Mouse (Mus musculus) liver, adult 2 months (tissue): ENCODE results near the gene Zfp280d.

Experiments used
- CTCF ChIP-seq: fragments of 200-500 bp; IDR thresholded peaks from 2 replicates; pipeline ENCODE4 v1.5.1; 2011; ENCODE audit warnings: low read depth, low read length, control low read depth
- POLR2A ChIP-seq: fragments of 200-500 bp; IDR thresholded peaks from 2 replicates; pipeline ENCODE4 v1.6.1; 2011; ENCODE audit warnings: low read length, control low read depth; ENCODE audit not compliant: insufficient read depth; ENCODE audit errors: extremely low read depth

DNA sequence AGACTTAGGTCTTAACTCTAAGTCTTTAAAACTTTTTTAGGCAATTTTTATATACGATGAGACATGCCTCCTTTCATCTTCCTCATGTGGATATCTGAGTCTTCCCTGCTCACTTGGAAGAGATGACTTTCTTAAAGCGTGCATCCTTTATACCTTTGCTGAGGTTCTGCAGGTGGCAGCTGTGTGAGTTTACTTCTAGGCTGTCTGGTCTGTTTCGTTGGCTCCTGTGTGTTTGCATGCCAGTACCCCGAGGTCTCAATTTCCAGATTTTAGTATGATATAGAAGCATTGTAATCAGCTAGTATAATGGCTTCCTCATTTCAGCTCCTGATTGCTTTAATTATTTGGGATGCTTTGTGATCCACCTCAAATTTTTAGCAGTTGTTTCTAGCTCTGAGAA is 114.3 kb downstream of the Zfp280d start:
- TF ChIP-seq CTCF, result no peak
- no peak for TF ChIP-seq POLR2A
